Mouse (Mus musculus): ENCODE measurements at regions not wholly inside any gene's neighbourhood (a gene's known extent, or its start where the extent isn't known, plus 50 kb on each side); places are given as distances from the start of the nearest gene placed in this dataset.

GRCm38 (mm10) chr4:55148380-55148779 lies 201.5 kb upstream of the Rad23b start:
- TF ChIP-seq USF1 (IDR thresholded peaks at IDR 0.05; ENCODE audit: low read depth, low read length) (no peak), CTCF (conservative IDR thresholded peaks at IDR 0.05 in 1 of 2, IDR thresholded peaks at IDR 0.05 in 1 of 2; ENCODE audit: low read depth in 2 of 2, low read length in 2 of 2) (no peak), EP300 (IDR thresholded peaks at IDR 0.05; ENCODE audit: low read length) (no peak), ZNF384 (IDR thresholded peaks at IDR 0.05; ENCODE audit: low read depth, low read length) (no peak), TBP (conservative IDR thresholded peaks at IDR 0.05; ENCODE audit: low read depth, low read length) (no peak), HCFC1 (IDR thresholded peaks at IDR 0.05; ENCODE audit: low read depth, low read length) (no peak), JUN (IDR thresholded peaks at IDR 0.05; ENCODE audit: insufficient read depth, low read depth, low read length) (no peak), POLR2AphosphoS2 (IDR thresholded peaks at IDR 0.05; ENCODE audit: low read depth, low read length) (no peak)

Data from CH12.LX (cell line).